Mouse (Mus musculus): ENCODE data around the gene Fgfr2. TPM values are rescaled to one million over a fixed set of nuclear protein-coding genes. Genes with fewer than 3 reads are reported as not detected.

Gene Fgfr2
- polyA plus RNA-seq, 1 experiment, result 114 TPM

- no peak for DNase-seq
- 93% methylated on average over 4 of the region's 4 CpGs for WGBS
- no peak for TF ChIP-seq POLR2A (IDR thresholded peaks at IDR 0.05; ENCODE audit: borderline replicate concordance, extremely low read depth, low read depth, low read length)
- no peak for TF ChIP-seq CTCF (IDR thresholded peaks at IDR 0.05; ENCODE audit: insufficient read depth, low read length)
- Histone ChIP-seq H3K4me1 (ENCODE audit: control insufficient read depth, insufficient read depth, low read length) (no peaks in the 10 kb centered on the region), H3K4me3 (replicated peaks; ENCODE audit: extremely low read depth, low read depth, low read length) (no peak overlapping the region)
These were observed 2355.0 kb downstream of the Fgfr2 start for GRCm38 (mm10) chr7:130768151-130768550.

GRCm38 (mm10) chr7:130766411-130767170 is 2356.6 kb downstream of the Fgfr2 start:
- H3K4me3 ChIP-seq (replicated peaks; ENCODE audit: extremely low read depth, low read depth, low read length), result no peak overlapping the region
- no peaks in the 10 kb centered on the region for H3K4me1 ChIP-seq (ENCODE audit: control insufficient read depth, insufficient read depth, low read length)
- DNase-seq, result no peak
- TF ChIP-seq CTCF (IDR thresholded peaks at IDR 0.05; ENCODE audit: insufficient read depth, low read length) (no peak), POLR2A (IDR thresholded peaks at IDR 0.05; ENCODE audit: borderline replicate concordance, extremely low read depth, low read depth, low read length) (no peak)
- 71% methylated on average over 30 of the region's 30 CpGs for WGBS

GRCm38 (mm10) chr7:130764160-130764559 is 2359.0 kb downstream of the Fgfr2 start:
- Histone ChIP-seq H3K4me1 (ENCODE audit: control insufficient read depth, insufficient read depth, low read length) (no peaks in the 10 kb centered on the region), H3K4me3 (replicated peaks; ENCODE audit: extremely low read depth, low read depth, low read length) (no peak overlapping the region)
- DNase-seq, result no peak
- WGBS, result 94% methylated on average over 17 of the region's 17 CpGs
- TF ChIP-seq CTCF (IDR thresholded peaks at IDR 0.05; ENCODE audit: insufficient read depth, low read length) (no peak), POLR2A (IDR thresholded peaks at IDR 0.05; ENCODE audit: borderline replicate concordance, extremely low read depth, low read depth, low read length) (no peak)

GRCm38 (mm10) chr7:130762071-130762897 is 2360.9 kb downstream of the Fgfr2 start:
- DNase-seq, result peak; percentile 49
- H3K4me1 ChIP-seq (ENCODE audit: control insufficient read depth, insufficient read depth, low read length), result peaks cover 1% of the 10 kb centered on the region; the same call in 1 of the 2 replicates
- TF ChIP-seq POLR2A (IDR thresholded peaks at IDR 0.05; ENCODE audit: borderline replicate concordance, extremely low read depth, low read depth, low read length), result no peak
- peak; percentile 83 for TF ChIP-seq CTCF (IDR thresholded peaks at IDR 0.05; ENCODE audit: insufficient read depth, low read length)
- 35% methylated on average over 17 of the region's 17 CpGs for WGBS
- no peak overlapping the region for H3K4me3 ChIP-seq (replicated peaks; ENCODE audit: extremely low read depth, low read depth, low read length)

- 46% methylated on average over 11 of the region's 11 CpGs for WGBS
- TF ChIP-seq CTCF (IDR thresholded peaks at IDR 0.05; ENCODE audit: insufficient read depth, low read length), result no peak
- no peak for TF ChIP-seq POLR2A (IDR thresholded peaks at IDR 0.05; ENCODE audit: borderline replicate concordance, extremely low read depth, low read depth, low read length)
- no peak for DNase-seq
- Histone ChIP-seq H3K4me1 (ENCODE audit: control insufficient read depth, insufficient read depth, low read length) (peaks cover 3% of the 10 kb centered on the region; the same call in 1 of the 2 replicates), H3K4me3 (replicated peaks; ENCODE audit: extremely low read depth, low read depth, low read length) (no peak overlapping the region)
These were observed 2365.8 kb downstream of the Fgfr2 start for GRCm38 (mm10) chr7:130757326-130757865.

- H3K4me1 ChIP-seq (ENCODE audit: control insufficient read depth, insufficient read depth, low read length), result peaks cover 3% of the 10 kb centered on the region; the same call in 1 of the 2 replicates
- DNase-seq, result no peak
- WGBS, result 51% methylated on average over 7 of the region's 7 CpGs
- TF ChIP-seq POLR2A (IDR thresholded peaks at IDR 0.05; ENCODE audit: borderline replicate concordance, extremely low read depth, low read depth, low read length), result no peak
- no peak for TF ChIP-seq CTCF (IDR thresholded peaks at IDR 0.05; ENCODE audit: insufficient read depth, low read length)
- no peak overlapping the region for H3K4me3 ChIP-seq (replicated peaks; ENCODE audit: extremely low read depth, low read depth, low read length)
These were observed 2366.8 kb downstream of the Fgfr2 start for GRCm38 (mm10) chr7:130756343-130756835.

GRCm38 (mm10) chr7:130754790-130755189 is 2368.4 kb downstream of the Fgfr2 start:
- 81% methylated on average over 2 of the region's 2 CpGs for WGBS
- peaks cover 3% of the 10 kb centered on the region; the same call in 1 of the 2 replicates for H3K4me1 ChIP-seq (ENCODE audit: control insufficient read depth, insufficient read depth, low read length)
- H3K4me3 ChIP-seq (replicated peaks; ENCODE audit: extremely low read depth, low read depth, low read length), result no peak overlapping the region
- no peak for TF ChIP-seq POLR2A (IDR thresholded peaks at IDR 0.05; ENCODE audit: borderline replicate concordance, extremely low read depth, low read depth, low read length)
- peak; percentile 16; the same call in 1 of the 2 replicates for TF ChIP-seq CTCF (IDR thresholded peaks at IDR 0.05; ENCODE audit: insufficient read depth, low read length)
- DNase-seq, result no peak

GRCm38 (mm10) chr7:130751678-130752077 is 2371.5 kb downstream of the Fgfr2 start:
- no peak for DNase-seq
- 46% methylated on average over 9 of the region's 9 CpGs for WGBS
- no peak for TF ChIP-seq CTCF (IDR thresholded peaks at IDR 0.05; ENCODE audit: insufficient read depth, low read length)
- TF ChIP-seq POLR2A (IDR thresholded peaks at IDR 0.05; ENCODE audit: borderline replicate concordance, extremely low read depth, low read depth, low read length), result no peak
- H3K4me3 ChIP-seq (replicated peaks; ENCODE audit: extremely low read depth, low read depth, low read length), result no peak overlapping the region
- no peaks in the 10 kb centered on the region for H3K4me1 ChIP-seq (ENCODE audit: control insufficient read depth, insufficient read depth, low read length)
